Mouse (Mus musculus) E14TG2a.4 (cell line): ENCODE measurements at regions not wholly inside any gene's neighbourhood (a gene's known extent, or its start where the extent isn't known, plus 50 kb on each side); places are given as distances from the start of the nearest gene placed in this dataset.

ENCODE experiments used
- CTCF ChIP-seq: conservative IDR thresholded peaks from 2 replicates; pipeline ENCODE4 v1.5.1; 2014; ENCODE audit warnings: low read length
- POU5F1 ChIP-seq: IDR thresholded peaks from 2 replicates; pipeline ENCODE4 v1.6.1; 2014; ENCODE audit warnings: low read length, borderline replicate concordance

DNA sequence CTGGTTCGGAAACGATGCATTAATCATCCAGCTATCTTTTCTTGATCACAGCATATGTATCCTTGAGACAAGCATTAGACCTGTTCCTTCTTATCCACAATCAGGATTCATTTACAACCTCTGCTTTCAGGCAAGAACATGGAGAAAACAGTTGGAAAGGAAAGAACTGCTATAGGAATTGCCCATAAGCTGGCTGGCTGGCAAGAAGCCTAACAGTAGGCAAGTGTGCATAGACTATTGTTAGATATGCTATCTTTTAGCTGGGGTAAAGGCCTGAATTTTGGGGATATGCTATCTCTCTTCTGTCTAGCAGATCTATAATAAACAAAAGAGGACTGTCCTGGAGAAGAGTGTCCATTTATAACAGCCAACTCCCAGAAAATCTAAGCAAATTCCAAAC, 981.9 kb downstream of the Cdh11 start:
- TF ChIP-seq CTCF: no peak
- no peak for TF ChIP-seq POU5F1
